Comparison of ENCODE assay signal across 10 mouse cellular contexts in genomic region chr6:49778109-49778508, GRCm38 (mm10). TPM values are rescaled to one million over a fixed set of nuclear protein-coding genes. Genes with fewer than 3 reads are reported as not detected.
DNase-seq lines count a peak whose midpoint lies in the region; ATAC-seq lines count a peak whose summit lies in the region.
"Had no signal": no experiment of that assay in that cellular context is flagged by ENCODE, and none has a peak within 500 bp of the region (broad histone marks: within the 10 kb centered on the region; RNA-seq: fewer than 3 reads in every experiment).

No protein-coding gene starts in this region.

- H3K36me3 ChIP-seq in neural tube, embryonic 11.5 days (ENCODE audit: control insufficient read depth, insufficient read depth, low read length), result no peaks in the 10 kb centered on the region
- H3K36me3 ChIP-seq in neural tube, embryonic 15.5 days, result no peaks in the 10 kb centered on the region
- H3K36me3 ChIP-seq: kidney, embryonic 15.5 days had no signal

- H3K4me1 ChIP-seq in neural tube, embryonic 11.5 days (ENCODE audit: control insufficient read depth, insufficient read depth, low read length), result peaks cover 10% of the 10 kb centered on the region; the same call in 1 of the 2 replicates
- peaks cover 21% of the 10 kb centered on the region for H3K4me1 ChIP-seq in neural tube, embryonic 15.5 days

- DNase-seq in cerebellum, adult 18-20 months, result peak; percentile 12 to 14
- no peak for DNase-seq in cerebellum, adult 11 months
- DNase-seq in neural tube, embryonic 11.5 days (ENCODE audit: low spot score), result no peak
- no peak for DNase-seq in neural tube, embryonic 10.5 days (ENCODE audit: extremely low spot score, low spot score)
- DNase-seq in spleen, postnatal 36 days (ENCODE audit: low spot score in 2 of 2), result no peak
- DNase-seq in urinary bladder, postnatal 14 days (ENCODE audit: low spot score), result no peak
- DNase-seq: adrenal gland, postnatal 36 days had no signal

- 0 out of 2 replicates have a peak overlapping the region, but pooled peaks have one; percentile 20 for H3K27ac ChIP-seq in neural tube, embryonic 11.5 days (ENCODE audit: low read depth, low read length)
- 0 out of 2 replicates have a peak overlapping the region, but pooled peaks have one; percentile 6 for H3K27ac ChIP-seq in neural tube, embryonic 15.5 days (replicated peaks)
- H3K27ac ChIP-seq: kidney, embryonic 15.5 days had no signal

- no peak overlapping the region for H3K4me2 ChIP-seq in neural tube, embryonic 11.5 days (ENCODE audit: low read depth)
- no peak overlapping the region for H3K4me2 ChIP-seq in neural tube, embryonic 15.5 days
- H3K4me2 ChIP-seq: kidney, embryonic 15.5 days had no signal

- no peaks in the 10 kb centered on the region for H3K27me3 ChIP-seq in neural tube, embryonic 11.5 days (ENCODE audit: control insufficient read depth, insufficient read depth, low read length)
- H3K27me3 ChIP-seq in neural tube, embryonic 15.5 days (replicated peaks), result no peaks in the 10 kb centered on the region
- H3K27me3 ChIP-seq: kidney, embryonic 15.5 days had no signal

- ATAC-seq in neural tube, embryonic 11.5 days (ENCODE audit: insufficient read depth, low FRiP score, low TSS enrichment), result no peak
- peak; percentile 80 for ATAC-seq in granulocyte monocyte progenitor cell, adult 5-6 weeks (replicated peaks; ENCODE audit: poor library complexity, severe bottlenecking)
- no peak for ATAC-seq in neural tube, embryonic 15.5 days (ENCODE audit: low FRiP score)

- 71% methylated on average over 13 of the region's 13 CpGs for WGBS in neural tube, embryonic 11.5 days
- WGBS in neural tube, embryonic 15.5 days, result 54% methylated on average over 13 of the region's 13 CpGs

- no peak overlapping the region for H3K9ac ChIP-seq in neural tube, embryonic 11.5 days (ENCODE audit: low read length)
- H3K9ac ChIP-seq in neural tube, embryonic 15.5 days (replicated peaks), result no peak overlapping the region
- H3K9ac ChIP-seq: kidney, embryonic 15.5 days had no signal

- H3K9me3 ChIP-seq in neural tube, embryonic 11.5 days (ENCODE audit: control insufficient read depth, low read length), result no peaks in the 10 kb centered on the region
- H3K9me3 ChIP-seq in neural tube, embryonic 15.5 days (replicated peaks), result no peaks in the 10 kb centered on the region
- H3K9me3 ChIP-seq: kidney, embryonic 15.5 days had no signal

- no peak overlapping the region for H3K4me3 ChIP-seq in neural tube, embryonic 11.5 days (ENCODE audit: low read depth, low read length)
- no peak overlapping the region for H3K4me3 ChIP-seq in neural tube, embryonic 15.5 days (replicated peaks)
- H3K4me3 ChIP-seq: kidney, embryonic 15.5 days had no signal

RNA-seq across cellular contexts. Expression of gene Npy, which starts 44.4 kb away (rescaled TPM):
- polyA plus RNA-seq in neural tube, embryonic 11.5 days (2014; fragmentation: Nextera tagmentation; extraction: Ambion mirVana), result 14.2 and 18.1 TPM in 2 replicates
- total RNA-seq in granulocyte monocyte progenitor cell, adult 5-6 weeks (2014; fragmentation: Nextera tagmentation), result not detected in 2 replicates
- not detected in 2 replicates for total RNA-seq in granulocyte monocyte progenitor cell, adult 5-6 weeks (2017)
- polyA plus RNA-seq in neural tube, embryonic 15.5 days (2015; fragmentation: Nextera tagmentation; extraction: Ambion mirVana), result 307 and 358 TPM in 2 replicates

Comparison
In these comparisons a context has a peak if more than half of its experiments do, and no peak if none do; other contexts are left out.
1. DNase-seq: peak in cerebellum, adult 18-20 months (2 of 2); none in cerebellum, adult 11 months (single experiment), neural tube, embryonic 11.5 days (single experiment), neural tube, embryonic 10.5 days (single experiment), spleen, postnatal 36 days (0 of 2) and urinary bladder, postnatal 14 days (single experiment).
2. RNA of gene Npy, which starts 44.4 kb away (polyA plus RNA-seq): 307 to 358 TPM in neural tube, embryonic 15.5 days; 14.2 to 18.1 TPM in neural tube, embryonic 11.5 days; every median in the first group is over 10 times any median in the second.